Mouse (Mus musculus) lung, adult 2 months (tissue): ENCODE measurements around the gene Fgf6. TPM values are rescaled to one million over a fixed set of nuclear protein-coding genes. Genes with fewer than 3 reads are reported as not detected.
A peak's percentile ranks its signal among the peaks of the same experiment; 100 is the strongest.

Experiments
- DNase-seq: peaks from one replicate; pipeline ENCODE4 v3.0.0; 2022
- H3K4me1 ChIP-seq: fragments of 200-500 bp; 2 replicates; pipeline ENCODE4 v1.6.1; 2011; ENCODE audit warnings: low read length; ENCODE audit not compliant: control insufficient read depth, insufficient read depth
- H3K4me3 ChIP-seq: fragments of 200-500 bp; replicated peaks from 2 replicates; pipeline ENCODE3; 2011; ENCODE audit warnings: low read depth, mild to moderate bottlenecking, control low read depth, low read length; ENCODE audit errors: extremely low read depth
- CTCF ChIP-seq: fragments of 200-500 bp; IDR thresholded peaks from 2 replicates; pipeline ENCODE4 v1.5.1; 2011; ENCODE audit warnings: mild to moderate bottlenecking, low read length, control low read depth; ENCODE audit not compliant: insufficient read depth
- POLR2A ChIP-seq: fragments of 200-500 bp; IDR thresholded peaks from 2 replicates; pipeline ENCODE4 v1.6.1; 2011; ENCODE audit warnings: low read depth, mild to moderate bottlenecking, control low read depth, low read length, borderline replicate concordance; ENCODE audit errors: extremely low read depth
- WGBS: fragments of 180-500 bp; shearing (Covaris S2); methylation state at CpG from one replicate; pipeline ENCODE4 v1.1.7; 2018; 5-methylcytosine and 5-hydroxymethylcytosine counted together
- polyA plus RNA-seq: library from polyadenylated mRNA; depleted of rRNA; stranded (reverse); fragments of >200 nt; gene quantifications from 2 replicates; pipeline ENCODE4 v1.2.3, GENCODE M21; 2012

The Fgf6 gene
- polyA plus RNA-seq, 1 experiment: 0.07 TPM

DNA sequence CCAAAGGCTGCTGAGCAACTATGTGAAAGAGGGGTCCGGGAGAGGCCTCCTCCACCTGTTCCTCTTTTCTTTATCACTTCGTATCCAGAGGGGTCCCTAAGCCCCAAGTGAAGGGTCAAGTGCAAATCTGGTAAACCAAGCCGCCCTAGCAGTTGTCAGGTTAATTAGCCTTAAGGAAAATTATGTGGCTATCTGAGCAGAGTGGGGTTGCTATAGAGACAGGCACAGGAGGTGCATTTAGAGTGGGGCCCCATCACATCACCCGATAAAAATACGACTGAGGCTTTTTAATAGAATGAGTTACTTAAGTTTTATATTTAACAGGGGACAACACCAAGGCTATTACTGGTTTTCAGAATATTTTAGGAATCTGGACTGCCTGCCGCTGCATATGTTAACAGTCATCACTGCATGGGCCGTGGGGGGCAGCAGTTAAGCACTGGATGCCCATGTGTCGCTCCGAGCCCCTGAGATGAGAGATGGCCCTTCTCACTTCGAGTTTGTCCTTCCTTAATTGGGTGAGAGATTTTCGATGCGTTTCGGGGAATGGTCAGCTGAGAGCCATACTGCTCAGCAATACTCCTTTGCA is 3.3 kb upstream of the Fgf6 start:
- Histone ChIP-seq H3K4me1 (no peaks in the 10 kb centered on the region), H3K4me3 (no peak overlapping the region)
- TF ChIP-seq POLR2A: no peak
- TF ChIP-seq CTCF: no peak
- WGBS: 78% methylated on average over 13 of the region's 13 CpGs
- no peak for DNase-seq

DNA sequence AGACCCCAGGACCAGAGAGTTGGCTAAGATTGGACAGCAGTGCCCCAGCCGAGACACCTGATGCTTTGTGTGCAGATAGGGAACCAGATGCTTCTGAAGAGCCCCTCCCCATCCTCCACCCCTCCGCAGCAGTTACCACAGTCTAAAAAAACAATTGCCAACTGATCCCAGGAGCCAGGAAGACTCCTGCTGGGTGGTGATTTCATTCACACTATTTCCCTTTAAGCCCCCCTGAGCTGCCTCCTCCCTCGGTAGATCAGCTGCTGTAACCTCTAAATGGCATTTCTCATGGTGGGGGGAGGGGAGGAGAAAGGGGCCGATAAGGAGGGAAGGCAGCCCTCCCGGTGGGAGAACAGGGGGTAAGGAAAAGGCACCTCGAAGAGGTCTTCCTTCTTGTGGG is 3.9 kb downstream of the Fgf6 start:
- no peak for DNase-seq
- no peak for TF ChIP-seq CTCF
- TF ChIP-seq POLR2A: no peak
- no peak overlapping the region for H3K4me3 ChIP-seq
- 6% methylated on average over 6 of the region's 6 CpGs for WGBS
- no peaks in the 10 kb centered on the region for H3K4me1 ChIP-seq

DNA sequence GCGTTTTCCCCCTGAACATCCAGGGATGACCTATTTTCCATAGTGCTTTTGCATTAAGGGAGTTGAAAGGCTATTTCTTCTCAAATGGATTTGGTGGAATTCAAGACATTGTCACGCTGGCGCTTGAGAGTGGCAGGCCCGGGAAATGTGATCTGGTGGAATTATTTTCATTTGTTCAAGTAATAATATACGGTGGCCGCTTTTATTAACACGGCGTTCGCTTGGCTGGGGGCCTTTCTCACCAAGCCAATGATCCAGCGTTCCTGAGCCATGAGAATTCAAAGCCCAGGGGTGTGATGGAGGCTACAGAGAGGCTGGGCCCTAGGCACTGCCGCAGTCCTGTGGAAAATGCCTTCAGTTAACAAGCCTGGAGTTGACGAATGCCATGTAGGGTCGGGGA is 5.0 kb downstream of the Fgf6 start:
- DNase-seq: no peak
- TF ChIP-seq CTCF: no peak
- no peak for TF ChIP-seq POLR2A
- Histone ChIP-seq H3K4me3 (no peak overlapping the region), H3K4me1 (no peaks in the 10 kb centered on the region)
- WGBS: 31% methylated on average over 13 of the region's 13 CpGs

DNA sequence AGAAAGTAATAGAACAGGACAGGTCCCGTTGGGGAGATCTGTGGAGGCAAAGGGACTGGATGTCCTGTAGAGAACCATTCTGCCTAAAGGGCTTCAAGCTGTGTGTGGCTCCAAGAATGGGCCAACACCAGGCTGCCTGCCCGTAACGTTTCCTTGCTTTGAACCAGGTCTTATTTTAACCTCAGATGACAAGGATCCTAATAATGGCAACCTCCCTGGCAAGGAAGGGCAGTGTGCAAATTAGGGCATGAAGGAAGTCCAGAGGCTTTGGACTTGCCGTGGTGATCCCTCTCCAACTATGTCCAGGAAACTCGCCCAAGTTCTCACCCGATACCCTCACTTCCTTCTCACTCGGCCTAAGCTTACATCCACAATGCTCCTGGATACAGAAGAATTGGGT is 9.4 kb downstream of the Fgf6 start:
- Histone ChIP-seq H3K4me1 (no peaks in the 10 kb centered on the region), H3K4me3 (no peak overlapping the region)
- no peak for DNase-seq
- 58% methylated on average over 7 of the region's 7 CpGs for WGBS
- TF ChIP-seq CTCF (no peak), POLR2A (no peak)

DNA sequence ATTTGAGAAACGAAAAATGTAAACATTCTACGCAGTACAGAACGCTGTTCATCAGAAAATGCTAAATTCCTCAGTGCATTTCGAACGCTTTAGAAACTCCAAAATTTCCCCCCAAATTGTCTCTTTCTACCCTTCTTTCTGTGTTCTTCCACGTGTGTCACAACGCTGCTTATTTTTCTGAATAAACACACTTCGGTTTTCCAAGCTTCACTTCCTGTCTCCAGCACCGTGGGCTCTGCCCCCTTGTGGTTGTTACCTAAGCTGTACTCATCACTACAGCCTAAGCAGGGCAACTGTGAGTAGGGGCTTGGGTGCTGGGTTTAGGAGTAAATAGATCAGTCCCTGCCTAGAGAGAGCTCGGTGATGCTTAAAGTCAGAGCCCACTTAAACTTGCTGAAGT is 19.4 kb downstream of the Fgf6 start:
- no peak overlapping the region for H3K4me3 ChIP-seq
- DNase-seq: no peak

DNA sequence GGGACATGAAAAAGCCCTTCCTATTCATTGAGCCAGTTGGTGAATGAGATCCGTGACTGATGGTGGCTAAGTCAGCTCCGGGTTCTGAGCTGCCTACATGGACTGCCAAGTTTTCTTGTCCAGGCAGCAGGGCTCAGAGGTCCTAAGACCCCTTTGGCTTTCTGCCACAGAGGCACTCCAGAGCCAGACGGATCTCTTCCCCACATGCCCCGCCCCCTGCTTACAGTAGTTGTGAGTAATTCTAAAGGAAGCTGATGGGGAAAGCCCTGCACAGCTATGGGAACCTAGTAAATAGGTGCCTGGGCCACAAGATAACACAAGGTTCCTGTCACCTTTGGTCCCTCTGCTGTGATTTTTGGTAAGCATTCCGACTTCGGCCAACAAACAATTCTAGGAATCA is 29.5 kb downstream of the Fgf6 start:
- WGBS: 28% methylated on average over 6 of the region's 6 CpGs

More for the DNA sequence above, 19.4 kb downstream of the Fgf6 start:
- 15% methylated on average over 10 of the region's 10 CpGs for WGBS
- TF ChIP-seq POLR2A (no peak), CTCF (peak; percentile 54)
- H3K4me1 ChIP-seq: no peaks in the 10 kb centered on the region; the same call in 1 of the 2 replicates

DNA sequence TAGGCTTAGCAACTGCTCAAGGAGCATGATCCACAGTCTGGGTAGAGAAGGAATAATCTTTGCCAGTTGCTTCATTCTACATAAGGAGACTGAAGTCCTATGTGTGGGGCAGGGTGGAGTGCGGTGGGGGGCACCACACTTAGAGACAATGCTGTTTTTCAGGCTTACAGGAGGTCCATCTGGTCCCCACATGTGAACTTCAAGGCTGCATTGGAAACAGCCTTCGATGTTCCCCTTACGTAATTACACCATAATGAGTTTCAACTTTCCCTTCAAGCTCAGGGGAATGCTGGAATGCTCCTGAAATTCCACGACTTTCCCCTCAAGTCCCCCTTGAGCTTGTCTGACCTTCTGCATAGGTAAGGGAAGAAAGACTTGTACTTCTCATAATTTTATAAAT is 35.5 kb downstream of the Fgf6 start:
- 62% methylated on average over 4 of the region's 4 CpGs for WGBS
- TF ChIP-seq POLR2A (no peak), CTCF (no peak)
- H3K4me1 ChIP-seq: no peaks in the 10 kb centered on the region
- H3K4me3 ChIP-seq: no peak overlapping the region
- DNase-seq: no peak

More for the DNA sequence above, 29.5 kb downstream of the Fgf6 start:
- no peak for DNase-seq
- TF ChIP-seq POLR2A (no peak), CTCF (no peak)
- Histone ChIP-seq H3K4me1 (no peaks in the 10 kb centered on the region), H3K4me3 (no peak overlapping the region)

DNA sequence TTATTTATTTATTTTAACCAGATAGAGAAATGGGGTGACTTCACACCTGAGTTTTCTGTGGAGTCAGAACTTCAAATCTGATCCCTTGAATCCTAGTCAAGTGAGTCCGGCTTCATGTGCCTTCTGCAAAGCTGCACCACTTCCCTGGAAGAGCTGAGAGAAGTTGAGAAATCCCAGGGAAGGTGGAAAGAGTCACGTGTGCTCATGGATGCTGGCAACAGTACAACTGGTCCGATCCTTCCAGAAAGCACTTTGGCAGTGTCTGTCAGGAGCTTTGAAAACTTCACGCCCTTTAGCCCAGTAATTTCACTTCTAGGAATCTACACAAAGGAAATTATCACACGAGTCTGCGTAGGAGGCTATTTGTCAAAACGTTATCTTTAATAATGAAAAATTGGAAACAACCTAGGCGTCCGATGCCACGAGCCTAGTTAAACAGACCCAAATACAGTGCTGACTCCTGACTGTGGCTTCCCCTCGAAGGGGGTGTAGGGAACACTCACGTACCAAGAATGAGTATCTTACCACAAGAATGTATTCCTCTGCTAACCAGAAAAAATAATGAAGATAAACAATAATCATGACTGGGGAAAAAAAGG is 41.7 kb downstream of the Fgf6 start:
- Histone ChIP-seq H3K4me1 (no peaks in the 10 kb centered on the region), H3K4me3 (no peak overlapping the region)
- WGBS: 37% methylated on average over 12 of the region's 12 CpGs
- no peak for DNase-seq
- no peak for TF ChIP-seq CTCF
- TF ChIP-seq POLR2A: no peak

DNA sequence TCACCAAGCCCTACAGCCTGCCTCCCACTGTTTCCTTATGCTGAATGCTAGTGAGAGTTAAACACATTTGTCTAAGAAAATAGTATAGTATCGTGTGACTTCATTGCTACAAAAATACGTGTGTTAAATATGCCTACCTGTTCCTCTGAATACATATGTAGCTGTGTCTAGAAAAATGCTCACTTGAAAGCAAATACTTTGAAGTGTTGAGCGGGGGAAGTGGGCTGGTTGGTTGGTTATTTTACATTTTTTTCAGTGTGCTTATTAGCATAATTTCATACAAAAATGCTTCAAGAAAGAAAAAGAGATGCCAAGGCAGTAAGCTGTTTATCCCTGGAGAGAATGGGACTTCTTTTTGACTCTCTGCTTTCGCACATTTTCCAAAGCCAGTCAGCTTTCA is 44.6 kb downstream of the Fgf6 start:
- TF ChIP-seq POLR2A: no peak
- 74% methylated on average over 4 of the region's 4 CpGs for WGBS
- no peak for DNase-seq
- H3K4me3 ChIP-seq: no peak overlapping the region
- no peaks in the 10 kb centered on the region for H3K4me1 ChIP-seq

DNA sequence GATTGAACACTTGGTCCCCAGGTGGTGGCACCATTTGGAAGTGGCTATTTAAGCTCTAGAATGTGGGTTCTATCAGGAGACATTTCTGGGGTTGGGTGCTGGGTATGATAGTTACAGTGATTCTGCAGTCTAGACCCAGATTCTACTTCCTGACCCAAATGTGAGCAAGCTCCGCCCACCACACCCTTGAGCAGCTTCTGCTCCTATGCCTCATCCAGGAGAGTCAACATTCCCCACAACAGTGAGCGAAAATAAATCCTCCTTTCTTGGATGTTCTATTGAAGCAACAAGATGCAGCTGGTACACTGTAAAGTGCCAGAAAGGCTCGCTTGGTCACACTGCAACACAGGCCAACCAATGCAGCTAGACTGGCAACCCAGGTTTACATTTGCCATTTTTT is 48.5 kb downstream of the Fgf6 start:
- no peak for TF ChIP-seq CTCF
- TF ChIP-seq POLR2A: no peak
- Histone ChIP-seq H3K4me3 (no peak overlapping the region), H3K4me1 (no peaks in the 10 kb centered on the region)
- WGBS: 86% methylated on average over 3 of the region's 3 CpGs
- no peak for DNase-seq

DNA sequence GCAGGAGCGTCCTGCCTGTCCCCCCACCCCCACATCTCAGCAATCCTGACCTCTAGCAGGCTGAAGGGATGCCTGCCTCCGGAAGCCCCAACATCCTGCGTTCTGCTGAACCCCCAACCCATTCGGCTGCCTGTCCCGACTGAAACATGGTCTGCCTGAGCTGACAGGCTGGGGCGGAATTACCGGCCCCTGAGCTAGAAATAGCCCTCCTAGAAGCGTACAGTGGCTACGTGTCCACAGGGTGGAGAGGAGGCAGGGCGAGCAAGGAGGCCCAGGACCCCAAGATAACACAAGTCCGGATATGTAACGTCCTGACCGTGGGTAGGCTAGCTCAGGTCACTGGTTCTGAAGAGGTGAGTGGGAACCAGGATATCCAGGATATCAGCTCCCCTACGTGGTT is 49.4 kb downstream of the Fgf6 start:
- H3K4me1 ChIP-seq: no peaks in the 10 kb centered on the region
- no peak overlapping the region for H3K4me3 ChIP-seq
- TF ChIP-seq CTCF: no peak
- no peak for TF ChIP-seq POLR2A
- no peak for DNase-seq
- 2% methylated on average over 14 of the region's 14 CpGs for WGBS
